Mouse (Mus musculus) mouse trophoblast stem cell (cell line): ENCODE results near the gene Traf3.

Experiments
- in situ Hi-C, 2 experiments: fragments of 300-500 bp; cut with MseI, MboI; formaldehyde crosslinking; loops; 2 replicates in 1 of 2; 3 replicates in 1 of 2; pipeline ENCODE4 v1.15.1; 2025

The Traf3 gene

DNA sequence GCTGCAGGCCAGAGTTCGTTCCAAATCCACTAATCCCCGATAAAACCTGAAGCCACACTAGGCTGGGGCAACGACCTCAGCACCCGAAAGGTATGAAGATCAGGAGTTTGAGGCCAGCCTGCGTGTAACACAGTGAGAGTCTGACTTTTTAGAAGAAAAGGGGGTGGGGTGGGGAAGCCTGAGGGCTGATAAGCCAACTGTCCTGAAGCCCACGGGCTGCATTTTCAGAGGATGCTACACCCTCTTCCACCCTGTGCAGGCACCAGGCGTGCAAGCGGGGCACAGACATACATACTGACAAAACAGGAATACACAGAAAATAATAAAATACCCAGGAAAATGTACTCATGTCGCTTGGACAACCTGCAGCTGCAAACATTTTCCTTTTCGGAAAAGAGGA lies 145.6 kb downstream of the Traf3 start:
- in situ Hi-C loops = no loop called here

- in situ Hi-C loops = no loop called here
These were observed 148.1 kb downstream of the Traf3 start for GRCm38 (mm10) chr12:111314273-111314672.
